Mouse (Mus musculus) myocyte (in vitro differentiated cells): Measurements from ENCODE around the gene Hnrnpr.

Experiments used
- CEBPB ChIP-seq: IDR thresholded peaks from 2 replicates; pipeline ENCODE4 v1.6.1; 2011; ENCODE audit warnings: mild to moderate bottlenecking, moderate library complexity; ENCODE audit not compliant: poor library complexity, insufficient read depth, severe bottlenecking
- E2F4 ChIP-seq: IDR thresholded peaks from one replicate; pipeline ENCODE4 v1.6.1; 2011; ENCODE audit warnings: mild to moderate bottlenecking, control low read depth, moderate library complexity; ENCODE audit not compliant: insufficient read depth
- MAX ChIP-seq: IDR thresholded peaks from one replicate; pipeline ENCODE4 v1.6.1; 2011; ENCODE audit warnings: low read depth, mild to moderate bottlenecking, control low read depth
- MYOD1 ChIP-seq, 3 experiments: IDR thresholded peaks; one replicate each; pipeline ENCODE4 v1.6.1; 2011; ENCODE audit warnings: control low read depth in 2 of 3, low read depth in 2 of 3, mild to moderate bottlenecking in 2 of 3, moderate library complexity in 1 of 3; ENCODE audit not compliant: insufficient read length in 2 of 3, control insufficient read depth in 1 of 3
- MYOG ChIP-seq, 3 experiments: IDR thresholded peaks; one replicate each; pipeline ENCODE4 v1.6.1; 2011; ENCODE audit warnings: control low read depth in 2 of 3, low read depth in 2 of 3, mild to moderate bottlenecking in 2 of 3; ENCODE audit not compliant: insufficient read length in 2 of 3, control insufficient read depth in 1 of 3, insufficient read depth in 1 of 3
- POLR2A ChIP-seq: IDR thresholded peaks from one replicate; pipeline ENCODE4 v1.6.1; 2011; ENCODE audit warnings: low read depth, mild to moderate bottlenecking, control low read depth, moderate library complexity; ENCODE audit not compliant: insufficient read length
- TCF12 ChIP-seq: IDR thresholded peaks from one replicate; pipeline ENCODE4 v1.6.1; 2011; ENCODE audit warnings: mild to moderate bottlenecking, control low read depth; ENCODE audit not compliant: poor library complexity, insufficient read depth, severe bottlenecking
- TCF3 ChIP-seq: IDR thresholded peaks from one replicate; pipeline ENCODE4 v1.6.1; 2011; ENCODE audit warnings: low read depth, control low read depth; ENCODE audit not compliant: insufficient read length

- TF ChIP-seq MYOG (IDR thresholded peaks at IDR 0.05; ENCODE audit: control insufficient read depth in 1 of 3, insufficient read depth in 1 of 3, insufficient read length in 2 of 3, low read depth in 2 of 3) (no peak), POLR2A (no peak), MAX (no peak), MYOD1 (IDR thresholded peaks at IDR 0.05; ENCODE audit: control insufficient read depth in 1 of 3, insufficient read length in 2 of 3, low read depth in 2 of 3) (no peak), TCF12 (no peak), CEBPB (no peak), TCF3 (no peak), E2F4 (no peak)
Measured at GRCm38 (mm10) chr4:136387261-136387660, 76.5 kb downstream of the Hnrnpr start.
